Mouse (Mus musculus) olfactory bulb, adult 2 months (tissue): ENCODE results near the gene Slc25a27.

ENCODE experiments used
- CTCF ChIP-seq: fragments of 200-500 bp; IDR thresholded peaks from 2 replicates; pipeline ENCODE4 v1.5.1; 2012; ENCODE audit warnings: low read depth, mild to moderate bottlenecking, low read length, moderate library complexity; ENCODE audit not compliant: insufficient read depth
- POLR2A ChIP-seq: fragments of 200-500 bp; IDR thresholded peaks from 2 replicates; pipeline ENCODE4 v1.6.1; 2012; ENCODE audit warnings: mild to moderate bottlenecking, low read depth, low read length, moderate library complexity; ENCODE audit not compliant: insufficient read depth

- TF ChIP-seq POLR2A (no peak), CTCF (no peak)
These were observed 69.3 kb downstream of the Slc25a27 start for GRCm38 (mm10) chr17:43597742-43598141.
